Mouse (Mus musculus) thymus, postnatal 36 days (tissue): ENCODE results near the gene Abhd17c.
A peak's percentile ranks its signal among the peaks of the same experiment; 100 is the strongest.

ENCODE experiments used
- DNase-seq, 2 experiments: peaks; one replicate each; pipeline ENCODE4 v3.0.0; 2022; ENCODE audit warnings: mixed read lengths in 2 of 2

Abhd17c gene

DNA sequence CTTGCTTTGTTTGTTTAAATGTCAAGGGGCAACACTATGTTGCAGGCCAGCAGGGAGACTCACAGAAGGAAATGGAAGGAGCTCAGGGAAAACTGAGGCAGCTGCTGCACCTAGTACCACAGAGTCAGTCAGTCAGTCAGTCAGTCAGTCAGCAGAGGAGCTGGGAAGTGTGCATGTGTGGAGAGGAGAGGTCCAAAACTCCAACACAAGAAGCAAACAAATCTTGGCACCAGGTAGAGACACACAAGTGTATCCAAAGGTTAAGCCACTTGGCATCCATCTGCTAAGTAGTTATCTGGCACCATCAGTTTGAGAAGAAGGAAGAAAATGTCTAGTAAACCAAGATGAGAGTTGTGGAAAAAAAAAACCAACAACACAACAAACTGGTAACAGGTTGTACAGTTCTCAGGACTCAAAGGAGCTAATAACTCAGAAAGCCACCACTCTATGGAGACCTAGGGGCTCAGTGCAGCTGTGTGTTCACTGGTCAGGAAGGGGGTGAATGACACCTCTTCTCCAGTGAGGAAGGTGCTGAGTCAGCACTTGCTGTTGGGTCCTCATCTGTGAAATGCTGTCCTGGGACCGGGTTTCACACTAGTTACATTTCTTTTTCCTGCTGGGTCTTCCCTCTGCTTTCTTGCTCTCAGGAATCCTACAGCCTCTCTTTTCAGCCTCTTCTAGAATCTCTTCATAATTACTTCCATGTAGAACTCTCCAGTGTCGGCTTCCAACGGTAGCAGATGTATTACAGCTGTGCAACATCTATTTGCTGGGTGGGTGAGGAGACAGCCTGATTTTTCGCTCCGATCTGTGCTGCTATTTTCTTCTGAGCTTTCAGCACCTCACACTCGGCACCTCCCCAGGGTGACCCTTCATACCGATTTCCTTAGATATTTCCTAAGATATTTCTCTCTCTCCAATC lies 34.8 kb downstream of the Abhd17c start:
- peak; percentile 12 to 33 for DNase-seq

DNA sequence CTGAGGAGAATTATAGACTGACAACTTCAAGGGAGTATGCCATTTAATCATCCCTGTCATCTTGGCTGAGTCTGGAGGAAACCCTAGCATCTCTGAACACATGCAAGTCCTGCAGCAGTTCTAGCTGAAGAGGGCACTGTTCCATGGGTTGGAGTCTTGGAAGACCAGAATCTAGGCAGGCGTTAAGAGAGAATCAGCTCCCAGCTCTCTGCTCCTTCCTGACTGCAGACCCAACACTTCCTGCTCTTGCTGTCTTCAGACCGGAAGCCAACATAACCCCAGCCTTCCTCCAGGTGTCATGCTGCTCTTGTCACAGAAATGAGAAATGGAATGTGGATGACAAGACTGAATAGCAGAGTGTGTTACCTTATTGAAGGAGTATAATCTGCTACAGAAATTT lies 36.3 kb downstream of the Abhd17c start:
- DNase-seq = peak; percentile 57 to 74

DNA sequence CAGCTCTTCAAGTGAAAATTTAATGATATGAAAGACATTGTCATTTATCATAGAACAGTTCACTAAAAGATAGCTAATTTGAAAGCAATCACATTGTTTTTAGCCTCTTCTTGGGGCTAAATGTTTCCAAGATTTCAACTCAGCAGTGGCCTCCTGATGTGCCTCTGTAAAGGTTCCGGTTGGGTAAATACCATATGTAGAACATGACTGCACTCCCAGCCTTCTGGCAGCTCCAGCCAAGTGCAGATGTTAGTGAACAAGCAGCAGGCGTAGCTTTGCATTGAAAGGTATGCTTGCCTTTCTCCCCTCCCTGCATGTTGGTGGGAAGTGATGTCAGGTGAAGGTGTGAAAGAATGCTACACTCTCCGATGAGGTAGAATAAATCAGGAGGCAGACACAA lies 36.9 kb downstream of the Abhd17c start:
- DNase-seq = no peak

DNA sequence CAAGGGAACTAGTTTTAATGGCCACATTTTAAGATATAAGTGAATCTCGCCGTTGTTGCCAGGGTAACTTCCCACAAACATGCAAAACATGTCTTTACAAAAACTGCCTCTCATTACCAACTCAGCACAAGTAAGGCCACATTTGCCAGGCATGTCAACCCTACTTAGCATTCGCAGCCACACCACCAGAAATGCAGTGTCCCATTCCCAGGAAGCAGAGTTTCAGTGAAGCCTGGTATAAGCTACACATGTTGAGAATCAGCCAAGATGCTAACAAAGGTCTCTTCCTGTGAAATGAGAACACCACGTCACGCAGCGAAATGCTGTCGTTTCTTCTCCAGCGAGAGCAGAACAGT lies 38.7 kb downstream of the Abhd17c start:
- DNase-seq = no peak

DNA sequence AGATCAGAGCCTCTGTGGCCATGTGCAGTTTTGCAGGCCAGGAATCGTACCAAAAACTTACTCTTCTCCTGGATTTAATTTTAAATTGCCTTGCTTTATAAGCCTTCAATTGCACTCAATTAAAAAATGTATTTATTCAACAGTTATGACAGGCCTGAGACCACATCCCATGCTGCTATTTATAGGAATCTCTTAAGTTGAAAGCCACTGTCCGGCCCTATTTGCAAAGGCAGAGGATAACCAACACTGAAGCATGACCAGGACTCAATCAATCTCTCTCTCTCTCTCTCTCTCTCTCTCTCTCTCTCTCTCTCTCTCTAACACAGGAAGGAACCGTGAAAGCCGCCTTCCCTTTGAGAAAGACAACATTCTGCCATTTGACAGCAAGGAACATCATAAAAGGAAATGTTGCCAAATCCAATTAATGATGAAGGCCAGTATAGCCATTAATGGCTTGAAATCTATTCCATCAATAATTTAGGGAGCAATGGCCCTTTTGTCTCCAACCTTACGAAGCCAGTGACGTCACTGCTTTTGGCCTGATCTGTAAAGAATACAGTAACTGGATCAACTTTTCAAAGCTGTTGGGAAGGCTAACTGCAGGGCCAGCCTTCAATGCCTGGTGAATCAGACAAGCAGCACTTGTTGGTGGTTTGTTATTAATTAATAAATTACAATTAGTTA lies 39.2 kb downstream of the Abhd17c start:
- no peak for DNase-seq

DNA sequence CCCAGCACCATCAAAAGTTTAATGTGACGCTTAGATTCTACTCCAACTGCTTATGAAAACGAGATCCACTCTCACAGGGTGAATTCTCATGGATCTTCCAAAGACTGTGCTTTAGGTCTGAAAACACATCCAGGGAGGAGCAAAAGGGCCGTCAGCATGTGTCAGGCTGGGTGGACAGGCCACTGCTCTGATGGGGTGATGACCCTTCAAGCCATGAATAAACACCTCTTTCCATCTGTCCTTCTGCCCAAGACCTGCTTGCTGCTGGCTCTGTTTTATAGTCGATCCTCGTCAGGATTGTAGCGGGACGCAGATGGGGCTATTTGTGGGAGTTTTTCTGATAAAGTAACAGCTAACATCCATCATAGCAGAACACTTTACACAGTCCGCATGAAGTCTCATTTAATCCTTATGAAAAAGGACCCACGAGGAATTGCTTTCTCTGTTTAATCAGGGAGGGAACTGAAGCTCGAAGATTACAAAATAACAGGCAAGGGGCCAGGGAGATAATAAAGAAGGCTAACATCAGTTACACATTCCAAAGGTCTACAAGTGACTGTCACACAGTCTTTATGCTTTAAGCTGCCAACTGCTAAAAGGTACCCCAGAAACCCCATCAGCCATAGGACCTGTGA lies 39.9 kb downstream of the Abhd17c start:
- no peak for DNase-seq

DNA sequence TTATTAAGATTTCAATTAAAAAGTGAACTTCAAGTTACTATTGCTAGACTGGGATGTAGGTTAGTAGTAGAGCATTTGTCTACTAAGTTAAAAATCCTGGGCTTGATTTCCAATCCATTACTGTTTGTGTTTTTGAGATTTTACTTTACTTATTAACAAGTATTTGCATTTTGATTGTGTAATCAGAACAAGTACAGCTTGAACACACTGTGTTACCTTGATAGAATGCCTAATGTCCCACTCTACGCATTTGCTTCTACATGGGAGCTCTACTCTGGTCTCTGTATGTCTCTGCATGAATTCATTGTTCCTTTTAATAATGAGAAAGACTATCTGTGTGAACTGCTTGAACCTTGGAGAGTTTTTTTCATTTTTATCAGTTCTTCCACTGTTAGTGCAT lies 44.8 kb downstream of the Abhd17c start:
- DNase-seq = no peak

DNA sequence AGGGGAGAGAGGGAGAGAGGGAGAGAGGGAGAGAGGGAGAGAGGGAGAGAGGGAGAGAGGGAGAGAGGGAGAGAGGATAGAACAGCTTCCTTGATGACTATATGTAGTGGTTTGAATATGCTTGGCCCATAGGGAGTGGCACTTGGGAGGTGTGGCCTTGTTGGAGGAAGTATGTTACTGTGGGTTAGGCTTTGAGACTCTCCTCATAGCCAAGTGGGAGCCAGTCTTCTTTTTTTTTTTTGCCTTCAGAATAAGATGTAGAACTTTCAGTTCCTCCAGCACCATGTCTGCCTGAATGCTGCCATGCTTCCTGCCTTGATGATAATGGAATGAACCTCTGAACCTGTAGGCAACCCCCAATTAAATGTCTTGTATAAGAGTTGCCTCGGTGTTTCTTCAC lies 49.1 kb downstream of the Abhd17c start:
- DNase-seq = no peak

DNA sequence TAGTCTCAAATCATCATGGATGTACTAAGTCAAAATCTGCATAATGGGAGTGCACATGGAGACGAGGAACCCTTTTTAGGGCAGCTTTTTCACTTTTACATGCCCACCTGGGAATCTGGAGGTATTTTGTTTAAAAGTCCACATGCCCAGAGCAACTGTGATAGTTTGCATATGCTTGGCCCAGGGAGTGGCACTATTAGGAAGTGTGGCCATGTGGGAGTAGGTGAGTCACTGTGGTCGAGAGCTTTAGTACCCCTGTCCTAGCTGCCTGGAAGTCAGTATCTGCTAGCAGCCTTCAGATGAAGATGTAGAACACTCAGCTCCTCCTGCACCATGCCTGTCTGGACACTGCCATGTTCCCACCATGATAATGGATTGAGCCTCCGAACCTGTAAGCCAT lies 51.0 kb downstream of the Abhd17c start:
- DNase-seq = no peak

DNA sequence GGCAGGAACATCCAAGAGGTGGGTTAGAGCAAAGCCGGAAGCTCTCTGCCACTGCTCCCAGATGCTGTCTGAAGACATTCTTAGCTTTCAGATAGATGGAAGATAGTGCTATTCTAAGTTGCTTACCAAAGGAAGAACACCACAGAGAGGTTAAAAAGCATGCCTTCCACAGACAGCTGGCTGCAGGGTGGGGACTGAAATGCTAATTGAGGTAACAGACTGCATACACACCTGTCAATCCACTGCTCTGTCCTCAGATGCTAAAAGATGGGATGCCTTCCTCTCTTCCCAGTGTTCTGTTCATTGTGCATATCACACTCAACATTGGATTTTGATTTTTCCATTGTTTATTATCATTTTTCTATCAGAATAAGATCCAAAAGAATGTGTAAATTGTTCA lies 53.6 kb downstream of the Abhd17c start:
- no peak for DNase-seq

DNA sequence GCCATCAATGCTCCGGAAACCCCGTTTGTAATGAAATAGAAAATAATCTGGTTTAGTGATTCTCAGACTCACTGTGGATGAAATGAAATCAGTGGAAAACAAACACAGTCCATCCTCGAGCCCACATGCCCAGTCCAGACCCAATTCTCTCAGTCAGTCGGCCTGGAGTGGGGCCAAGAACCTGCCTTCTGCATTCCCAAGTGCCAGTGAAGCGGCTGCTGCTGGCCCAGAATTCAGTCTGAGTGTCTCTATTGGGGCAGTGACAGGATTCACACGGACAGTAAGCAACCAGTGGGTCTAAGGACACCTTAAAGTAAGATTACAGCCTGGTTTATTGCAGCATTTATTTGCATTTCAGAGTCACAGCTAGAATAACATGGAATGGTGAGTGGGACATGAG lies 55.2 kb downstream of the Abhd17c start:
- no peak for DNase-seq

DNA sequence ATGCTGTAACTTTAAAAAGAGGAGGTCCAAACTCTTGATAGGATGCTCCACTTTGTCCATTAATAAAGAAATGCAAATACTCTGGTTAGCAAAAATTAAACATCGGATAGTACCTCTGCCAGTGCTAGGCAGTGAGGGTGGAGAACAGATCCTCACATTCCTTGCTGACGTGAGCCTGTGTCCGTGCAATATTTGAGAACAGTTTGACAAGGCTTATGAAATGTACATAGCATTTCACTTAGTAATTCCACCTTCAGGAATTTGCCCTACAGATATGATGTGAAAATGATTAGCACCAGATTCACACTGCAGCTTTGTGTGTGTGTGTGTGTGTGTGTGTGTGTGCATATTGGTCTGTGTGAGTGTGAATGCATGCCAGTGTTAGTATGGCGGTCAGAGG lies 60.9 kb downstream of the Abhd17c start:
- DNase-seq = no peak

DNA sequence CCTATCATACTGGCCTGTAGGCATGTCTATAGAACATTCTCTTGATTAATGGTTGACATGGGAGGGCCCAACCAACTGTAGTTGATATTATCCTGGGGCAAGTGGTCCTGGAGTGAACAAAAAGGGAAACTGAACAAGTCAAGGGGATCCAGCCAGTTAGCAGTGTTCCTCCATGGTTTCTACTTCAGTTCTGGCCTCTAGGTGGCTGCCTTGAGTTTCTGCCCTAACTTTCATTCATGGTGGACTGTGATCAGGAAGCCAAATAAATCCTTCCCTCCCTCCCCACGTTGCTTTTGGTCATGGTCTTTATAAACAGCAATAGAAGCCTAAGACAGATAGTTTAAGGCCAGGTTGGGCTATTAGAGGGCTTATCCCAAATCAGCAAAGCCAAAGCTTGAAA lies 61.9 kb downstream of the Abhd17c start:
- DNase-seq = peak in 1 of 2 experiments; percentile 15

DNA sequence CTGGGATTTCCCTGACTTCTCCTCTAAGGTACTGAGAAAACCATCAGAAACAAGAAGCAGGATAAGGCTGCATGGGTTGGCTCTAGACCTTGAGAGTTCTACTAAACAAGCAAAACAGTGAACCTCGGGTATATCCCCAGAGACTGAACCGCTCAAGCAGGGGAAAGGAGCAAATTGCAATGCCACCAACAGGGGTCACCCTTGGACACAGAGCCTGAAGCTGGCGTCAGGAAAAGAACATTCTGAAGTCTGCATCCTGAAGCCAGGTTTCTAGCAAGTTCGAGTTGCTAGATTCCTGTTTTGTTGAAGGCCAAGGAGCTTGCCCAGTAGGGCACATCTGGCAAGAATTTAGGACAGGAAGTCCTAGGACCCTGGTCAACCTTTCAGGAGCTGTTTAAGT lies 62.7 kb downstream of the Abhd17c start:
- peak; percentile 72 to 80 for DNase-seq

DNA sequence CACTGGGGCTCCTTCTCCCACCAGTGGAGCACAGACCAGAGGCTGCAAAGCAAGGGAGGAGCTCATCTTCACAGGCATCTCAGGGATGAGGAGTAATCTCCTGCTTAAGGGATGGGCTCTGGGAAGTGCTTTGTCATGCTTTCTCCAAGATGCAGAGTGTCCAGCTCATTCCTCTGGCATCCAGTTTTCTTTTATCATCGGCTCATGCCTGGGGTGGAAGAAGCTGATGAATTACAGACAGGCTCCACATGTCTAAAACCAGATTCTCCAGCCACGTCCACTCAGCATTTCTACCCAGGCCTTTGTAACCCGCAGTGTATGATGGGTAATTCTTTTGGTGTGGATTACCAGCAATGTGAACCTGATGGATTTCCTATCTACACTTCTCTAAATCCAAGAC lies 63.5 kb downstream of the Abhd17c start:
- DNase-seq = no peak

DNA sequence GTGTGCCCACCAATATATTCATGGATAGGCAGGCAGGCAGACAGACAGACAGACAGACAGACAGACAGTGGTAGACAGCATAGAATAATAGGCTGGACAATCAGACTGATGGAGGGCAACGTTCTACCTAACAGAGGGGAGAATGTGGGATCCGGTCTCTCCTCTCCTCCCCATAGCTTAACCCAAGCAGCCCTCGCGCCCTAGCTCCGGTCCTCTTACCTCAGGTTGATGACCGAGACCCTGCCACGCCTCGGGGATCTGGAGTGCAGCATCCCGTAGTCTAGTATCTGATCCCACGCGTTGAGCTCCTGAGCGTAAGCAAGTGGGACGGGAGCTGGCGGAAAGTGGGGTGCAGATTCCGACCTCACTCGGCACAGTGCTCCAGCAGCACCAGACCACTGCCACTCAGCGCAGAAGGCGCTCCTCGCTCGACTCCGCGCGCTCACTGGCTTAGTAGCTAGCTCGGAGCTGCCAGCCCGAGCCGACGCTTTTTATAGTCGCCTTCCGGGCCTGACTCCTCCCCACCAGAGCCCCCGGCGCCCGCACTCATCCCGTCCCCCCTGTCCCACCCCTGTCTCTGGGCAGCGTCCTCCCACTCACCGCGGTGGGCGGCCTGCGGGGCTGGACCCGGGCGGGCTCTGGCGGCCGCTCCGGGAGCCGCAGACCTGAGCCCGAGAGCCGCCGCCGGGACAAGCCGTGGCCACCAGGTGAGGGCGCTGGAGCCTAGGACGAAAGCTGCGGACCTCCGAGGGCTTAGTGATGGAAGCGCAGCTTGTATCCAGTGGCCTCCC lies 65.5 kb downstream of the Abhd17c start, which contains the start of gene Cemip:
Cemip (minus strand) TSS at position 464 of the 791 bp plus-strand sequence.
- DNase-seq = peak; percentile 67 to 71

DNA sequence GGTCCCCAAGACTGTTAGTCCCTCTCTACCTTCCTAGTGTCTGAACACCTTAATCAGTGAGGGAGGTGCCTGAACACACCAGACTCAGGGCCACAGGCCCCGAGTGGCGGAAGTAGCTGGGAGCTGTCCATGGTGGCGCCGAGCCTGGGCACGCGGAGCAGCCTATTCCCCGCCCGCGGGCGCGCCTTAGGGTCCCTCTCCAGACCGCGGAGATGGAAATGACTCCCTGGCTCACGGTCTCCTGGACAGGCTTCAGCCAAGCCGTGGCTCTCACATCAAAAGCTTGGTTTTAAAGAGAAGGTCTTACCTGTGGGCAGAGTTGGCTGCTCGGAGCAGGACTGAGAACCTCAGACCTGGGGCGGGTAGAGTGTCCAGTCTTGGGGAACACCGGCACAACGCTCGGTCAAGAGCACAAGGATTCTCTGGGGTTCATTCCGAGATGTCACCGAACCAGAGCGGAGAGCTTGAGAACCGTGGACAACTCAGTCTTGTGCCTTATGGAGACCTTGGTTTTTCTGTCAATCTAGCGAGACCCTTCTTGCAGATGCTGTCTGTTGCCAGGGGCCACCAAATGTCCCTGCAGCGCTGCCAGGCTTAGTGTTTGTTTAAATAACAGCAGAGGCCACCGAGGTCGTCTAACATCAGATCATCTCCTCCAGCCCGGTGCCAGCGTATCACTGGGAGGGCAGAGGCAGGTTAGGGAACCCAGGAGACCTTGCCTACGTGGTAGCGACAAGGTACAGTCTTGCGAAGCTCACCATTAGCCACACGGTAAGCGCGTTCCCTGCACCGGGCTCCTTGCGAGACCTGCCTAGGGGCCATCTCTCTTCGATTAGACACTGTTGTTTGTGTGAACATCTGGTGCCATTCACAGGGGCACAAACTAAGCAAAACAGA lies 66.4 kb downstream of the Abhd17c start:
- DNase-seq = peak; percentile 49 to 50

DNA sequence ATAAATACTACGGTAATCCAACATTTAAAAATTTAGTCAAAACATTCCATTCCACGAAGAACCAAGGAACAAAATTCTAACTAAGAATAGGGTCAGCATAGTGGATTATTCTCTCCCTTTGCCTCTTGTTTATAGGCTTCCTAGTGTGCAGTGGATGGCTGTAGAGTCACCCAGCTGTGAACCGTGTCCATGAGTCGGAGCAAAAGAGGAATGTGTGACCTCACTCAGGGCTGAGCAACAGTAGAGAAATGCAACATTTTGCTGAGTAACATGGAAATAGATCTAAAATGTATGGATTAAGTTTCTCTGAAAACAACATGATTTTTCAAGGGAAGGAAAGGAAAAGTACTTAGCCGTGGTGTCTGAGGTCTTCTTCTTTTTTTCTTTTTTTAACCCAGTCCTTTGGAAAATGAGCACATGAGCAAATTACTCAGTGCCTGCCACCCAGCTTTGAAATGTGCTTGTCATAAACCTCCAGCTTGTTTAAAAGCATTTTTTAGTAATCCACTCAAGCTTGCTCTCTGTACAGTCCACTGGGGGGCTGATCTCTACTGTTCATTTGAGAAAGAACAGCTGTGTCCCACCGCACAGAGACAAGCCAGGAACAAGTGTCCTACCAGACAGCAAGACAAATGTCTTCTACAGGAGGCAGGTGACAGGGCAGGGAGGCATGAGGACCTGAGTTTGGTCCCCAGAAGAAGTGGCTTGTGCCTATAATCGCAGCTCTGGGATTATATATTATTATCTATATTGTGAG lies 74.3 kb downstream of the Abhd17c start:
- DNase-seq = no peak

DNA sequence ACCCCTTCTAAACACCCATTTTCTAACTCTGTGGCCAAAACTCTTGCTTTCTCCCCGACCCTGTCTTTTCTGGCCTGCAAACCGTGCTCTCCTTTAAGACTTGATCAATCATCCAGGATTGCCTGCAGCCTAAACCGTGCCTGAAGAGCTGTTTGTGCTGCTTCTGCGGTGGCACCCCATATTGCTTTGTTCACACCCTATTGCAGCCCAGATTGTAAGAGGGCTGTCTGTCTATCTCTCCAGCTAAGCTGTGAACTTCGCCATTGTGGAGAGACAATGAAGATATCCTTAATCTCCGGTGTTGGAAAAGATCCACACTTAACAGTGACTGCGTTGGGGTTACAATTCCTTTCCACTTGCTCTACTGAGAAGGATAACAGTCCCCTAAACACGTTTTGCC lies 77.4 kb downstream of the Abhd17c start:
- no peak for DNase-seq

DNA sequence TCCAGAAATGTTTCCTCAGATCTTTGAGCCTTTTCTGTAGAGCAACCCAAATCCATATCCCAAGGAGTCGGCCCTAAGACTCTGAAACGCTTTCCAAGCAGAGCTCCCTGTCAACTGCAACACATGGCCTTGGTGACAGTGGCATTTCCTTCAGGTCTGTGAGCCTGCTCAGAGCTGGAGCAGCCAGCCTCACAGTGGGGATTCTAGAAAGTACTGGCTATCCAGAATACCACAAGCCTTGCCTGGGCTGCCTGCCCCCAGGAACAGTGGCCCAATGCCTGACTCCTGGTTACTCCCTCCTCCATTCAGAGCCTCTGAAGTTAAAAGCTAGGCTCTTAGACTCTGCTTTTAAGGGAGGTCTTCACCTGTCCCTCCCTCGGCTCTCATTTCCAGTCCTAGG lies 77.8 kb downstream of the Abhd17c start:
- DNase-seq = no peak

DNA sequence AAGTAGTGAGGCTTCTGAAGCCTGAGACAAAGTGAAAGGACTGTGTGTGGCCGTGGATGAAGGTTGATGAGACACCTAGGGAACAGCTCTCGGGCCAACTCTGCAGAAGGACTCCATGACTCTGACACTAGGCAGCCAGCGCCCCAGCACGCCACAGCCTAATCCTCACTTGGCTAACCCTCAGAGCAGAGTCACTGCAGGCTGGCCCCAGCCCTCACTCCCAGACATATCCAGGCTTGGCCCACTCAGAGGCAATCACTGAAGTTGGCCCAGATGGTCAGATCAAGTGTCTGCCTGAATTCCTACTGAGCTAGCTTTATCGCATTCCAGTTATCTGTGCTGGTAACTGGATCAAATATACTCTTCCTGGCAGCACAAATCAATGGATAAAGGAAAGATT lies 82.8 kb downstream of the Abhd17c start:
- no peak for DNase-seq
